Mouse (Mus musculus) CH12.LX (cell line): ENCODE measurements around the gene Bcar1. TPM values are rescaled to one million over a fixed set of nuclear protein-coding genes. Genes with fewer than 3 reads are reported as not detected.
A peak's percentile ranks its signal among the peaks of the same experiment; 100 is the strongest.

Experiments used
- DNase-seq: peaks from one replicate; pipeline ENCODE4 v3.0.0-alpha.2; 2013; ENCODE audit errors: extremely low read depth
- H3K27ac ChIP-seq: 2 replicates; pipeline ENCODE4 v1.5.1; 2012; ENCODE audit warnings: low read depth, mild to moderate bottlenecking, control low read depth, moderate library complexity; ENCODE audit not compliant: insufficient read depth
- H3K27me3 ChIP-seq: replicated peaks from 2 replicates; pipeline ENCODE3; 2012; ENCODE audit warnings: inconsistent platforms
- H3K36me3 ChIP-seq, 2 experiments: replicated peaks in 1 of 2; 2 replicates each; pipeline versions ENCODE3 to v1.6.1; 2012; ENCODE audit warnings: inconsistent platforms in 1 of 2, low read length in 1 of 2, mild to moderate bottlenecking in 1 of 2, mixed read lengths in 1 of 2, moderate library complexity in 1 of 2; ENCODE audit not compliant: control insufficient read depth in 1 of 2, insufficient read depth in 1 of 2
- H3K4me1 ChIP-seq, 2 experiments: 2 replicates each; pipeline ENCODE4 v1.6.1; 2012; ENCODE audit warnings: inconsistent platforms in 1 of 2, moderate library complexity in 1 of 2; ENCODE audit not compliant: insufficient read depth in 2 of 2, control insufficient read depth in 1 of 2
- H3K4me2 ChIP-seq: 2 replicates; pipeline ENCODE4 v1.6.1; 2012; ENCODE audit warnings: low read depth, mild to moderate bottlenecking, control low read depth; ENCODE audit not compliant: poor library complexity, insufficient read depth, severe bottlenecking
- H3K4me3 ChIP-seq, 3 experiments: fragments of 150-350 bp in 1 of 3; sonication (generic) in 1 of 3; replicated peaks in 1 of 3; 2 replicates each; pipeline versions ENCODE3 to v1.5.1; 2011 to 2012; ENCODE audit warnings: low read depth in 2 of 3, low read length in 2 of 3, mild to moderate bottlenecking in 2 of 3, moderate library complexity in 2 of 3, control low read depth in 1 of 3, improper control_type of control experiment in 1 of 3, inconsistent platforms in 1 of 3, mixed read lengths in 1 of 3; ENCODE audit not compliant: poor library complexity in 1 of 3
- H3K79me2 ChIP-seq: replicated peaks from 2 replicates; pipeline ENCODE4 v1.6.1; 2012; ENCODE audit warnings: mild to moderate bottlenecking, moderate library complexity; ENCODE audit not compliant: control insufficient read depth, poor library complexity, insufficient read depth, severe bottlenecking; ENCODE audit errors: extremely low read depth
- H3K9ac ChIP-seq: 2 replicates; pipeline ENCODE4 v1.6.1; 2012; ENCODE audit warnings: low read depth, mild to moderate bottlenecking, control low read depth, moderate library complexity; ENCODE audit not compliant: insufficient read depth
- H3K9me3 ChIP-seq: replicated peaks from 2 replicates; pipeline ENCODE3; 2012; ENCODE audit warnings: low read length, inconsistent platforms, mixed read lengths
- BHLHE40 ChIP-seq: IDR thresholded peaks from 2 replicates; pipeline ENCODE4 v1.6.1; 2011; ENCODE audit warnings: mild to moderate bottlenecking, low read depth, low read length, improper control_type of control experiment
- E2F4 ChIP-seq: IDR thresholded peaks from 2 replicates; pipeline ENCODE4 v1.6.1; 2011; ENCODE audit warnings: low read depth, low read length, improper control_type of control experiment; ENCODE audit not compliant: insufficient replicate concordance
- EP300 ChIP-seq: IDR thresholded peaks from 2 replicates; pipeline ENCODE4 v1.6.1; 2011; ENCODE audit warnings: low read length, improper control_type of control experiment
- ETS1 ChIP-seq: conservative IDR thresholded peaks from 2 replicates; pipeline ENCODE4 v1.6.1; 2012; ENCODE audit warnings: low read depth, mild to moderate bottlenecking, inconsistent platforms, low read length, improper control_type of control experiment, moderate library complexity
- GABPA ChIP-seq: IDR thresholded peaks from 2 replicates; pipeline ENCODE4 v1.6.1; 2012; ENCODE audit warnings: low read depth, low read length, improper control_type of control experiment, inconsistent platforms; ENCODE audit not compliant: insufficient replicate concordance
- HCFC1 ChIP-seq: IDR thresholded peaks from 2 replicates; pipeline ENCODE4 v1.6.1; 2012; ENCODE audit warnings: low read depth, mild to moderate bottlenecking, inconsistent platforms, low read length, improper control_type of control experiment
- IRF4 ChIP-seq: IDR thresholded peaks from 2 replicates; pipeline ENCODE4 v1.6.1; 2014; ENCODE audit warnings: low read depth, mild to moderate bottlenecking, inconsistent platforms, low read length, improper control_type of control experiment
- JUN ChIP-seq: IDR thresholded peaks from 2 replicates; pipeline ENCODE4 v1.6.1; 2011; ENCODE audit warnings: low read depth, mild to moderate bottlenecking, low read length, improper control_type of control experiment, moderate library complexity; ENCODE audit not compliant: insufficient read depth
- JUND ChIP-seq: conservative IDR thresholded peaks from 2 replicates; pipeline ENCODE4 v1.6.1; 2011; ENCODE audit warnings: low read depth, low read length, improper control_type of control experiment
- MAFK ChIP-seq: IDR thresholded peaks from 2 replicates; pipeline ENCODE4 v1.6.1; 2011; ENCODE audit warnings: low read length, improper control_type of control experiment; ENCODE audit not compliant: insufficient replicate concordance
- MEF2A ChIP-seq: IDR thresholded peaks from 2 replicates; pipeline ENCODE4 v1.6.1; 2014; ENCODE audit warnings: low read depth, mild to moderate bottlenecking, inconsistent platforms, low read length, improper control_type of control experiment, borderline replicate concordance
- NELFE ChIP-seq: IDR thresholded peaks from 2 replicates; pipeline ENCODE4 v1.6.1; 2011; ENCODE audit warnings: low read depth, low read length, improper control_type of control experiment
- PAX5 ChIP-seq: IDR thresholded peaks from 2 replicates; pipeline ENCODE4 v1.6.1; 2012; ENCODE audit warnings: low read length, inconsistent platforms, mixed read lengths
- POLR2AphosphoS2 ChIP-seq: IDR thresholded peaks from 2 replicates; pipeline ENCODE4 v1.6.1; 2011; ENCODE audit warnings: low read depth, low read length, improper control_type of control experiment
- RAD21 ChIP-seq: IDR thresholded peaks from 2 replicates; pipeline ENCODE4 v1.6.1; 2011; ENCODE audit warnings: low read depth, mild to moderate bottlenecking, low read length, improper control_type of control experiment, moderate library complexity
- RCOR1 ChIP-seq: conservative IDR thresholded peaks from 2 replicates; pipeline ENCODE4 v1.6.1; 2012; ENCODE audit warnings: low read depth, mild to moderate bottlenecking, inconsistent platforms, low read length, improper control_type of control experiment
- TCF12 ChIP-seq: IDR thresholded peaks from 2 replicates; pipeline ENCODE4 v1.6.1; 2014; ENCODE audit warnings: low read depth, mild to moderate bottlenecking, inconsistent platforms, low read length, improper control_type of control experiment
- USF1 ChIP-seq: IDR thresholded peaks from 2 replicates; pipeline ENCODE4 v1.6.1; 2014; ENCODE audit warnings: low read depth, mild to moderate bottlenecking, inconsistent platforms, low read length, improper control_type of control experiment
- ZC3H11A ChIP-seq: IDR thresholded peaks from 2 replicates; pipeline ENCODE4 v1.6.1; 2012; ENCODE audit warnings: low read depth, mild to moderate bottlenecking, inconsistent platforms, low read length, improper control_type of control experiment
- ZMIZ1 ChIP-seq: IDR thresholded peaks from 2 replicates; pipeline ENCODE4 v1.6.1; 2012; ENCODE audit warnings: low read depth, mild to moderate bottlenecking, inconsistent platforms, low read length, improper control_type of control experiment
- dilution Hi-C: fragments of 300-500 bp; cut with MboI; formaldehyde crosslinking; loops from 2 replicates; pipeline ENCODE4 v1.14.3; 2020; ENCODE audit warnings: low sequenced_read_pairs; ENCODE audit not compliant: extremely low pct_unique_long_range_greater_than_20kb, extremely low pct_ligation_motif_present
- in situ Hi-C: fragments of 300-500 bp; cut with MboI; formaldehyde crosslinking; loops from 3 replicates; pipeline ENCODE4 v1.14.3; 2019; ENCODE audit warnings: low sequenced_read_pairs, low pct_ligation_motif_present, low pct_unique_long_range_greater_than_20kb, mixed read lengths
- polyA plus RNA-seq: library from polyadenylated mRNA; unstranded; fragments of >175 nt; gene quantifications from 2 replicates; pipeline ENCODE4 v1.2.1, GENCODE M21; 2012; ENCODE audit warnings: low read depth; ENCODE audit not compliant: insufficient read length
- total RNA-seq, 2 experiments: library from RNA; depleted of rRNA; stranded (reverse); fragments of 300-350 nt in 1 of 2; fragments of >200 nt in 1 of 2; gene quantifications; 2 replicates each; pipeline ENCODE4 v1.2.3; 2012 to 2014

Bcar1 gene
- total and polyA plus RNA-seq, 3 experiments, result 0.97 to 2.1 (median 1.2) TPM

DNA sequence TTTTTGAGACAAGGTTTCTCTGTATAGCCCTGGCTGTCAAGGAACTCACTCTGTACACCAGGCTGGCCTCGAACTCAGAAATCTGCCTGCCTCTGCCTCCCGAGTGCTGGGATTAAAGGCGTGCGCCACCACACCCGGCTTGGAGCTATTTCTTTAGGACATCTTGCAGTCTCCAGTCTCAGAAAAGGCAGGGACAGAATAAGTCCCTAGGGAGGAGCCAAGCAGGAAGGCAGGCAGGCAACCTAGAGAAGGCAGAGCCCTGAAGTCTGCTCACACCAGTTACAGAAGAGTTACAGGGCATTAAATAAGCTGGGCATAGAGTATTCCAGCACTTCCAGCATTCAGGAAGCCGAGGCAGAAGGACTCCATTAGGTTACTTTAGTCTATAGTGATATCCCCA is 18.3 kb downstream of the Bcar1 start:
- Histone ChIP-seq H3K9me3 (no peaks in the 10 kb centered on the region), H3K27ac (no peak overlapping the region), H3K27me3 (peaks cover 19% of the 10 kb centered on the region), H3K79me2 (no peaks in the 10 kb centered on the region), H3K4me2 (no peak overlapping the region), H3K4me3 (no peak overlapping the region), H3K36me3 (no peaks in the 10 kb centered on the region), H3K4me1 (peaks cover 13 to 14% of the 10 kb centered on the region in 2 experiments), H3K9ac (no peak overlapping the region)
- dilution Hi-C loops (no loop called here), in situ Hi-C loops (no loop called here)
- no peak for DNase-seq
- no peak for TF ChIP-seq BHLHE40
- no peak for TF ChIP-seq TCF12
- TF ChIP-seq RCOR1, result no peak
- TF ChIP-seq GABPA, result no peak
- no peak for TF ChIP-seq NELFE
- TF ChIP-seq IRF4, result no peak
- no peak for TF ChIP-seq ETS1
- no peak for TF ChIP-seq MAFK
- TF ChIP-seq E2F4, result no peak
- TF ChIP-seq ZC3H11A, result no peak
- TF ChIP-seq USF1, result no peak
- TF ChIP-seq ZMIZ1, result no peak
- no peak for TF ChIP-seq JUND
- no peak for TF ChIP-seq RAD21
- TF ChIP-seq PAX5, result no peak
- no peak for TF ChIP-seq POLR2AphosphoS2

DNA sequence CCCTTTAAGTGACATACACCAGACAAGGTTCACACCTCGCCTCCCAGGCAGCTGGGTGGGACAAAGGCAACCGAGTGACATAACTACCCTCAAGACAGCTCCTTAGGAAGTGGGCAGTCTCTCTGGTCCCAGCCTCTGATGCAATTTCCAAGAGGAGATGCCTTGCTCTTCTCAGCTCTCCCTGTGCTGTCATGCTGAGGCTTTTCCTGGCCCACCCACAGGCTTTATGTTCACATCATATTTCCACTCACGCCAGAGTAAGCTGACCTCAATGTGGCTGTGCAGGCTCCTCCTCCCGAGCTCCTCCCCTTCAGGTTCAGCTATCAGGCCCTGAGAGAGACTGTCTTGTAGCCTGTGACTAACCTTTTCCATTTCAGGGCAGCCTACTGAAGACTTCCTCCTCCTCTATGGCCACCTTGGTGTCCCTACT is 23.5 kb downstream of the Bcar1 start:
- Histone ChIP-seq H3K4me3 (no peak overlapping the region), H3K36me3 (no peaks in the 10 kb centered on the region), H3K4me2 (no peak overlapping the region), H3K9me3 (no peaks in the 10 kb centered on the region), H3K4me1 (peaks cover 9 to 11% of the 10 kb centered on the region in 2 experiments; a peak in 3 of 4 replicates), H3K27ac (no peak overlapping the region), H3K79me2 (no peaks in the 10 kb centered on the region), H3K9ac (no peak overlapping the region), H3K27me3 (peaks cover 2% of the 10 kb centered on the region)
- peak; percentile 73 for DNase-seq
- dilution Hi-C loops (no loop called here), in situ Hi-C loops (no loop called here)
- no peak for TF ChIP-seq NELFE
- peak; percentile 65; the same call in 1 of the 2 replicates for TF ChIP-seq JUN
- TF ChIP-seq HCFC1, result no peak
- 0 out of 2 replicates have a peak, but pooled peaks have one; percentile 21 for TF ChIP-seq MEF2A
- TF ChIP-seq ZC3H11A, result no peak
- peak; percentile 89 for TF ChIP-seq JUND
- peak; percentile 67; the same call in 1 of the 2 replicates for TF ChIP-seq EP300
- no peak for TF ChIP-seq E2F4
- peak; percentile 38 for TF ChIP-seq ETS1
- TF ChIP-seq BHLHE40, result 0 out of 2 replicates have a peak, but pooled peaks have one; percentile 29
